Mouse (Mus musculus): ENCODE measurements around the gene Prune2.

Prune2 gene

GRCm38 (mm10) chr19:16955613-16956271 is at the start of gene Prune2:
Gene Prune2, plus strand, starts transcription at chr19:16956118.
- in situ Hi-C loops (cut with MseI, MboI): no loop called here

- in situ Hi-C loops (cut with MseI, MboI): no loop called here
These were observed 44.4 kb upstream of the Prune2 start for GRCm38 (mm10) chr19:16911507-16911906.

- in situ Hi-C loops (cut with MseI, MboI): no loop called here
These were observed 31.4 kb upstream of the Prune2 start for GRCm38 (mm10) chr19:16924516-16924915.

- in situ Hi-C loops (cut with MseI, MboI): no loop called here
These were observed 21.3 kb upstream of the Prune2 start for GRCm38 (mm10) chr19:16934664-16935063.

GRCm38 (mm10) chr19:16948794-16949313 is 7.1 kb upstream of the Prune2 start:
- in situ Hi-C loops (cut with MseI, MboI): no loop called here

- in situ Hi-C loops (cut with MseI, MboI): no loop called here
These were observed 6.6 kb upstream of the Prune2 start for GRCm38 (mm10) chr19:16949341-16949740.

- in situ Hi-C loops (cut with MseI, MboI): no loop called here
These were observed 5.9 kb upstream of the Prune2 start for GRCm38 (mm10) chr19:16950051-16950450.

- in situ Hi-C loops (cut with MseI, MboI): no loop called here
These were observed 5.1 kb upstream of the Prune2 start for GRCm38 (mm10) chr19:16950664-16951363.

- in situ Hi-C loops (cut with MseI, MboI): no loop called here
These were observed 1.2 kb upstream of the Prune2 start for GRCm38 (mm10) chr19:16954736-16955135.

- in situ Hi-C loops (cut with MseI, MboI): no loop called here
These were observed 696 bp upstream of the Prune2 start for GRCm38 (mm10) chr19:16955231-16955612.

GRCm38 (mm10) chr19:16956319-16956718 is 401 bp downstream of the Prune2 start:
- in situ Hi-C loops (cut with MseI, MboI): no loop called here

- in situ Hi-C loops (cut with MseI, MboI): no loop called here
These were observed 3.1 kb downstream of the Prune2 start for GRCm38 (mm10) chr19:16959051-16959450.

- in situ Hi-C loops (cut with MseI, MboI): no loop called here
These were observed 3.6 kb downstream of the Prune2 start for GRCm38 (mm10) chr19:16959551-16959950.

GRCm38 (mm10) chr19:16961036-16961435 is 5.1 kb downstream of the Prune2 start:
- in situ Hi-C loops (cut with MseI, MboI): no loop called here

- in situ Hi-C loops (cut with MseI, MboI): no loop called here
These were observed 7.3 kb downstream of the Prune2 start for GRCm38 (mm10) chr19:16963178-16963577.

- in situ Hi-C loops (cut with MseI, MboI): no loop called here
These were observed 12.8 kb downstream of the Prune2 start for GRCm38 (mm10) chr19:16968768-16969167.

GRCm38 (mm10) chr19:16970612-16971011 is 14.7 kb downstream of the Prune2 start:
- in situ Hi-C loops (cut with MseI, MboI): no loop called here

- in situ Hi-C loops (cut with MseI, MboI): no loop called here
These were observed 23.0 kb downstream of the Prune2 start for GRCm38 (mm10) chr19:16978910-16979309.

- in situ Hi-C loops (cut with MseI, MboI): loop anchor here in 1 of 2 experiments (10.0 kb wide), 1 partner anchor 77 kb away; no protein-coding TSS in a partner anchor
These were observed 25.8 kb downstream of the Prune2 start for GRCm38 (mm10) chr19:16981743-16982142.

GRCm38 (mm10) chr19:16984897-16985296 is 29.0 kb downstream of the Prune2 start:
- in situ Hi-C loops (cut with MseI, MboI): loop anchor here in 1 of 2 experiments (10.0 kb wide), 1 partner anchor 80 kb away; no protein-coding TSS in a partner anchor

- in situ Hi-C loops (cut with MseI, MboI): loop anchor here in 1 of 2 experiments (10.0 kb wide), 1 partner anchor 83 kb away; no protein-coding TSS in a partner anchor
These were observed 32.1 kb downstream of the Prune2 start for GRCm38 (mm10) chr19:16987984-16988383.

GRCm38 (mm10) chr19:16992151-16992550 is 36.2 kb downstream of the Prune2 start:
- in situ Hi-C loops (cut with MseI, MboI): no loop called here

- in situ Hi-C loops (cut with MseI, MboI): no loop called here
These were observed 38.3 kb downstream of the Prune2 start for GRCm38 (mm10) chr19:16994260-16994659.
